Mouse (Mus musculus) heart, adult 9 months (tissue): ENCODE measurements at regions not wholly inside any gene's neighbourhood (a gene's known extent, or its start where the extent isn't known, plus 50 kb on each side); places are given as distances from the start of the nearest gene placed in this dataset.
A peak's percentile ranks its signal among the peaks of the same experiment; 100 is the strongest.

Experiments
- DNase-seq, 2 experiments: peaks; one replicate each; pipeline ENCODE4 v3.0.0; 2022; ENCODE audit warnings: low spot score in 2 of 2

DNA sequence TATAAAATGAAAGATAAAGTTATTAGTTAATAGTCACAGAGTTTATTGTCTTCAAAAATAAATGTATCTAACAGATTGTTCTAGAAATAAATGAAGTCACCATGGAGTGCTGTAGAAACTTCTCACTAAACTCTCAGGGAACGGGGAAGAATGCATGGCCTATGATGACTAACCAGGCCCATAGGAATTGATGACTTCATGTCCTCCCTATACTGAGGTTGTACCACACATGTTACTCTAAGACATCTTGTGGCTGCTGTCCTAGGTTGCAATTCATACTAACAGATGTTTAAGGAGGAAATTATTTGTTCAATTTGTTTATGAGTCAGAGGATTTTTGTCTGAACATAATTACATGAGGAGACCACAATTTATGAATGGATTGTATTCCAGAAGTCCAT, 459.4 kb downstream of the Pros1 start:
- DNase-seq, result no peak

DNA sequence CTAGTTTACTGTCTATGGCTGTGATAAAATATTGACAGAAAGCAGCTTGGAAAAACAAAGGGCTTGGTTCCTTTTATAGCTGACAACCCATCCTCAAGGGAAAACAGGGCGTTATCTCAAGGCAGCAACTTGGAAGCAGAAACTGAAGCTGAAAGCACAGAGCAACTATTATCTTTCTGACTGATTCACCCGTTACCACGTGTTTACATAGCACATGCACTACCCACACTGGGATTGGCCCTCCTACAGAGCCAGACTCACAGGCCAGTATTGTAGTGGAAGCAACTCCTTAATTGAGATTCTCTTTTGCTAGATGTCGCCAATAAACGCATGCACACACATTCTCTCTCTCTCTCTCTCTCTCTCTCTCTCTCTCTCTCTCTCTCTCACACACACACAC, 465.5 kb downstream of the Pros1 start:
- peak; percentile 19 to 25 for DNase-seq

- DNase-seq, result no peak
Measured at GRCm38 (mm10) chr16:63351511-63352125, 497.5 kb downstream of the Pros1 start.

DNA sequence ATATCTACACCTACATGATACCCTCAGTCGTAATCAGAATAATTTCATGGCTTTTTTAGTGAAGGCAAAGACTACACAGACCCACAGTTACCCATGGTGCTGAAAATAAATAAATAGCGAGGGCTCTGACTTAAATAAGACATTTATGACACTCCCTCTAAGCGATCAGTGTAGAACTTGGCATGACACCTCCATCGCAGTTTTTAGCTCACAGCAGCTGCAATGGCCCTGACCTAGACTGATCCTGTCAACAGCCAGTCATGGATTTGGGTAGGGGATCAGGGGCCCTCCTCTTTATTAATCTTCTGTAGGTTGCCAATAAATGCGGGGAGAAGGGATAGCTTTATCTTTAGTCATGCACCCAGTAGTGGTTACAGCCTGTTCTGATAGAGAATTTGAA, 494.1 kb downstream of the Epha3 start:
- DNase-seq, result no peak

DNA sequence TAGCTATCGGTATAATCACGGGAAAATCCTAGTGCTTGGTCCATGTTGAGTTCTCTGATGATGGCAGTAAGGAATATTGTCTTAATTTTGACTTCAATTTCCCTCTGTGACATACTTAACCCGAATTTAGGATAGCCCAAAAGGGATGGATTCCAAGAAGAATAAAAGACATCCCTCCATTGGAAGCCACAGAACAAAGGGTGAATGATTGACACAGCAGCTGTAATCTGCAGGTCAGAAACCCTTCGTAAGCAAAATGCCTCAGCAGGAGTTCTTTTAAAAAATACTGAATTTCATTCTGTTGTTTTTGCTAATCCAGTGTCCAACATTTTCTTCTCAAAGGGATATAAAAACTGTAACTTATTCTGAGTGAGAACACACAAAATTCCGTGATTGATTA, 492.7 kb downstream of the Epha3 start:
- no peak for DNase-seq

GRCm38 (mm10) chr16:63404976-63405375, 459.0 kb downstream of the Epha3 start:
- DNase-seq, result no peak

GRCm38 (mm10) chr16:63412656-63413055, 451.3 kb downstream of the Epha3 start:
- DNase-seq, result no peak

GRCm38 (mm10) chr16:63452301-63452700, 411.7 kb downstream of the Epha3 start:
- DNase-seq, result no peak

DNA sequence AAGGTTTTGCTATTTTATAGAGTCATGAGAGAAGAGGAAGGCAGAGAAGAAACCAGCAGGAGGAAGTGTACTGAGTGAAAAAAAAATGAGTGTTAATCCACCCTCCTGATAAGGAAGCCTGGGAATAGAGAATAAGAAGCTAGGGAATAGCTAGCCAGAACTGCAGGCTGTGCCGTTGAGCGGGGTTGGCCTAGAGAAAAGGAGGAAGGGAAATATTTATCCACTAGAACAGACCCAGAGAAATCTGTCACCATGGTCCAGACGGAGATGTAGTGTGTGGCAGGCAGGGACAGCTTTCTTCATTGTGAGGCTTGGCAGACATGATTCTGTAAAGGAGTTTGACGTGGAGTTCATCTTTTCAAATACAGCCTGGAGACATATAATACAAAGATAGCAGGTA, 397.4 kb downstream of the Epha3 start:
- no peak for DNase-seq

- DNase-seq, result no peak
Measured at GRCm38 (mm10) chr16:63468851-63469250, 395.1 kb downstream of the Epha3 start.
